Mouse (Mus musculus) bone marrow, adult 2 months (tissue): Measurements from ENCODE around the gene Actn1.

Experiments used
- CTCF ChIP-seq: fragments of 200-500 bp; IDR thresholded peaks from 2 replicates; pipeline ENCODE4 v1.5.1; 2011; ENCODE audit warnings: low read length, control low read depth; ENCODE audit not compliant: control insufficient read depth, insufficient read depth
- POLR2A ChIP-seq: fragments of 200-500 bp; IDR thresholded peaks from 2 replicates; pipeline ENCODE4 v1.6.1; 2011; ENCODE audit warnings: low read depth, mild to moderate bottlenecking, control low read depth, low read length, borderline replicate concordance; ENCODE audit not compliant: control insufficient read depth

GRCm38 (mm10) chr12:80289722-80290121, 29.6 kb upstream of the Actn1 start:
- TF ChIP-seq CTCF (peak; percentile 9; the same call in 1 of the 2 replicates), POLR2A (no peak; the same call in 1 of the 2 replicates)
